Mouse (Mus musculus): ENCODE data around the gene Rab5if.

- TF ChIP-seq CTCF (IDR thresholded peaks at IDR 0.05; ENCODE audit: borderline replicate concordance, extremely low read depth, insufficient read depth, insufficient read length) (no peak), POLR2A (IDR thresholded peaks at IDR 0.05; ENCODE audit: borderline replicate concordance, extremely low read depth, insufficient read depth, insufficient read length, poor library complexity, severe bottlenecking) (no peak)
Observed at GRCm38 (mm10) chr2:156868994-156869393, 6.1 kb downstream of the Rab5if start.

Measured in brain, embryonic 14.5 days (tissue).